Mouse (Mus musculus) lung, embryonic 14.5 days (tissue): Measurements from ENCODE around the gene Hist1h4h. TPM values are rescaled to one million over a fixed set of nuclear protein-coding genes. Genes with fewer than 3 reads are reported as not detected.

Experiments used
- ATAC-seq: fragments of 200-750 bp; cut with Nextera tagmentation; 2 replicates; pipeline ENCODE4 v1.8.0; 2017; ENCODE audit warnings: mild to moderate bottlenecking, moderate TSS enrichment, moderate library complexity; ENCODE audit not compliant: insufficient read depth
- DNase-seq: peaks from one replicate; pipeline ENCODE4 v3.0.0-alpha.2; 2015
- H3K27ac ChIP-seq: fragments of 300-500 bp; sonication (generic); 2 replicates; pipeline ENCODE4 v1.5.1; 2014; ENCODE audit warnings: low read depth, mild to moderate bottlenecking, moderate library complexity
- H3K27me3 ChIP-seq: fragments of 300-500 bp; sonication (generic); 2 replicates; pipeline ENCODE4 v1.6.1; 2014; ENCODE audit warnings: low read length, control low read depth; ENCODE audit not compliant: insufficient read depth
- H3K36me3 ChIP-seq: fragments of 300-500 bp; sonication (generic); 2 replicates; pipeline ENCODE4 v1.6.1; 2014; ENCODE audit warnings: control low read depth; ENCODE audit not compliant: insufficient read depth
- H3K4me1 ChIP-seq: fragments of 300-500 bp; sonication (generic); 2 replicates; pipeline ENCODE4 v1.6.1; 2014; ENCODE audit warnings: antibody characterized with exemption, control low read depth; ENCODE audit not compliant: insufficient read depth
- H3K4me2 ChIP-seq: fragments of 300-500 bp; sonication (generic); 2 replicates; pipeline ENCODE4 v1.6.1; 2014; ENCODE audit warnings: mild to moderate bottlenecking
- H3K4me3 ChIP-seq: fragments of 300-500 bp; sonication (generic); 2 replicates; pipeline ENCODE4 v1.5.1; 2014; ENCODE audit warnings: low read depth, low read length
- H3K9ac ChIP-seq: fragments of 300-500 bp; sonication (generic); 2 replicates; pipeline ENCODE4 v1.6.1; 2014
- H3K9me3 ChIP-seq: fragments of 300-500 bp; sonication (generic); 2 replicates; pipeline ENCODE4 v1.6.1; 2016; ENCODE audit warnings: low read depth, low read length, control low read depth
- CTCF ChIP-seq: IDR thresholded peaks from 2 replicates; pipeline ENCODE4 v1.5.1; 2016; ENCODE audit warnings: antibody characterized with exemption, low read depth
- WGBS: fragments of 180-500 bp; shearing (Covaris S2); extraction: QIAGEN DNeasy Blood & Tissue Kit; methylation state at CpG from one replicate; pipeline ENCODE4 v1.1.7; 2014; 5-methylcytosine and 5-hydroxymethylcytosine counted together
- polyA plus RNA-seq: library from polyadenylated mRNA; unstranded; fragments of >200 nt; fragmentation: Nextera tagmentation; extraction: Ambion mirVana; gene quantifications from 2 replicates; pipeline ENCODE4 v1.2.1, GENCODE M21; 2014

Gene Hist1h4h
- polyA plus RNA-seq, 1 experiment from 2014 or later = 7.1 TPM

DNA sequence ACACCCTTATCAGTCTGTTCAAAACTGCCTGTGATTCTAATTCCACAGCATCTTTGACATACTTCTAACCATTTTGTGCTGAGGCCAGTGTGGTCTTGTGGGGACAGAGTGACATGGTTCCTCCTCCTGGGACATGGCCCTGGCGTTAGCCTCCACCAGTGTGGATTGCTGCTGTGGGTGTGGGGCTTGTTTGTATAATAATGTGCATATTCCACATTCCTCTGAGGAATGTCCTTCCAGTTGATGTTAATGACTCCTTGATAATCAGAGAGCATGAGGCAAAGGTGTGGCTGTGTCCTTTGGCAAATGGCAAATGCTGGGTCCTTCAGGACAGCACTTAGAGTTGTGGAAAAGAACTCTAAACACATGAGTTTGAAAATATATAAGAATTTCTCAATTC, 17.3 kb upstream of the Hist1h4h start:
- Histone ChIP-seq H3K9ac (no peak overlapping the region), H3K4me1 (no peaks in the 10 kb centered on the region), H3K4me3 (no peak overlapping the region), H3K9me3 (no peaks in the 10 kb centered on the region), H3K27me3 (no peaks in the 10 kb centered on the region), H3K4me2 (no peak overlapping the region), H3K27ac (no peak overlapping the region), H3K36me3 (no peaks in the 10 kb centered on the region)
- WGBS = 66% methylated on average over 1 of the region's 1 CpGs
- DNase-seq (no peak), ATAC-seq (no peak)
- no peak for TF ChIP-seq CTCF

GRCm38 (mm10) chr13:23515281-23515680, 15.6 kb upstream of the Hist1h4h start:
- H3K36me3 ChIP-seq = no peaks in the 10 kb centered on the region
- no peak for DNase-seq
- no peaks in the 10 kb centered on the region for H3K27me3 ChIP-seq
- WGBS = 72% methylated on average over 5 of the region's 5 CpGs
- H3K9ac ChIP-seq = no peak overlapping the region
- no peak for TF ChIP-seq CTCF
- no peak for ATAC-seq
- H3K9me3 ChIP-seq = no peaks in the 10 kb centered on the region
- no peaks in the 10 kb centered on the region for H3K4me1 ChIP-seq
- no peak overlapping the region for H3K4me3 ChIP-seq
- H3K4me2 ChIP-seq = no peak overlapping the region
- no peak overlapping the region for H3K27ac ChIP-seq

GRCm38 (mm10) chr13:23515826-23516620, 14.8 kb upstream of the Hist1h4h start:
- no peak for TF ChIP-seq CTCF
- Histone ChIP-seq H3K36me3 (no peaks in the 10 kb centered on the region), H3K9me3 (no peaks in the 10 kb centered on the region), H3K27ac (no peak overlapping the region), H3K27me3 (no peaks in the 10 kb centered on the region), H3K4me2 (peak overlapping the region; percentile 96), H3K9ac (peak overlapping the region; percentile 27; the same call in 1 of the 2 replicates), H3K4me3 (peak overlapping the region; percentile 56), H3K4me1 (no peaks in the 10 kb centered on the region)
- DNase-seq = peak; percentile 37
- WGBS = 44% methylated on average over 15 of the region's 15 CpGs
- no peak for ATAC-seq

GRCm38 (mm10) chr13:23516822-23517602, 13.8 kb upstream of the Hist1h4h start:
- no peaks in the 10 kb centered on the region for H3K4me1 ChIP-seq
- no peak for TF ChIP-seq CTCF
- H3K4me2 ChIP-seq = peak overlapping the region; percentile 96
- H3K27ac ChIP-seq = peak overlapping the region; percentile 78; the same call in 1 of the 2 replicates
- H3K27me3 ChIP-seq = no peaks in the 10 kb centered on the region
- 0% methylated on average over 19 of the region's 19 CpGs for WGBS
- DNase-seq (peak; percentile 93), ATAC-seq (peak; percentile 65)
- no peaks in the 10 kb centered on the region for H3K9me3 ChIP-seq
- peak overlapping the region; percentile 56 for H3K4me3 ChIP-seq
- H3K9ac ChIP-seq = peak overlapping the region; percentile 38
- H3K36me3 ChIP-seq = no peaks in the 10 kb centered on the region

GRCm38 (mm10) chr13:23517603-23518294, 13.1 kb upstream of the Hist1h4h start:
- ATAC-seq = peak; percentile 89
- H3K36me3 ChIP-seq = no peaks in the 10 kb centered on the region
- no peaks in the 10 kb centered on the region for H3K27me3 ChIP-seq
- no peak for TF ChIP-seq CTCF
- H3K9ac ChIP-seq = peak overlapping the region; percentile 45
- H3K4me2 ChIP-seq = peak overlapping the region; percentile 96
- peak overlapping the region; percentile 56 for H3K4me3 ChIP-seq
- H3K27ac ChIP-seq = peak overlapping the region; percentile 78; the same call in 1 of the 2 replicates
- peak; percentile 96 for DNase-seq
- 0% methylated on average over 27 of the region's 27 CpGs for WGBS
- no peaks in the 10 kb centered on the region for H3K4me1 ChIP-seq
- H3K9me3 ChIP-seq = no peaks in the 10 kb centered on the region

GRCm38 (mm10) chr13:23518295-23518603, 12.6 kb upstream of the Hist1h4h start:
- no peak for TF ChIP-seq CTCF
- WGBS = under 1% methylated on average over 6 of the region's 6 CpGs
- no peaks in the 10 kb centered on the region for H3K36me3 ChIP-seq
- H3K4me1 ChIP-seq = no peaks in the 10 kb centered on the region
- H3K27ac ChIP-seq = no peak overlapping the region
- ATAC-seq (no peak), DNase-seq (no peak)
- H3K4me3 ChIP-seq = peak overlapping the region; percentile 56
- peak overlapping the region; percentile 27; the same call in 1 of the 2 replicates for H3K9ac ChIP-seq
- no peaks in the 10 kb centered on the region for H3K9me3 ChIP-seq
- H3K27me3 ChIP-seq = no peaks in the 10 kb centered on the region
- H3K4me2 ChIP-seq = peak overlapping the region; percentile 96

DNA sequence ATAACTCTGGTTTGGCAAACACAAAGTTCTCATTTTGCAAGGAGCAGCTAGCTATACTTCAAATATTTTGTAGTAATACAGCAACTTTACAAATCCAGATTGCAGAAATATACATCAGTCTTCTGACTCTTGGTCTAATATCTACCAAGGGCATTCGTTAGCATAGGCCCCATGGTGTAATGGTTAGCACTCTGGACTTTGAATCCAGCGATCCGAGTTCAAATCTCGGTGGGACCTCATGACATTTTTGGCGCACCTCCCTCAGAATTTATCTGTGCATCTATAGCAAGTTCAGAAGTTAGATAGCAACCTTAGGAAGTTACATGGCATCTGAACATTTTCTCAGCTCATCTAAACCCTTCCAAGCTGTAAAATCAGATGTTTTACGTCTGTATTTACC, 12.0 kb upstream of the Hist1h4h start:
- DNase-seq (peak; percentile 95), ATAC-seq (peak; percentile 68)
- Histone ChIP-seq H3K9me3 (no peaks in the 10 kb centered on the region), H3K9ac (0 out of 2 replicates have a peak overlapping the region, but pooled peaks have one; percentile 21), H3K27ac (peak overlapping the region; percentile 61; the same call in 1 of the 2 replicates), H3K36me3 (no peaks in the 10 kb centered on the region), H3K27me3 (no peaks in the 10 kb centered on the region), H3K4me1 (no peaks in the 10 kb centered on the region), H3K4me2 (peak overlapping the region; percentile 96), H3K4me3 (peak overlapping the region; percentile 56)
- WGBS = under 1% methylated on average over 6 of the region's 6 CpGs
- TF ChIP-seq CTCF = no peak
